In genomic region chr10:17562410-17563350, GRCm38 (mm10) we compare ENCODE assay signal across 8 mouse cellular contexts.
DNase-seq lines count a peak whose midpoint lies in the region; ATAC-seq lines count a peak whose summit lies in the region.

No protein-coding gene starts in this region.

- no peak overlapping the region for H3K9ac ChIP-seq in embryonic facial prominence, embryonic 14.5 days (ENCODE audit: low read depth, low read length)
- H3K9ac ChIP-seq in heart, embryonic 11.5 days (ENCODE audit: low read depth, low read length): no peak overlapping the region

- no peak overlapping the region for H3K4me2 ChIP-seq in embryonic facial prominence, embryonic 14.5 days (ENCODE audit: low read depth, low read length)
- H3K4me2 ChIP-seq in heart, embryonic 11.5 days: no peak overlapping the region

- H3K9me3 ChIP-seq in embryonic facial prominence, embryonic 14.5 days (ENCODE audit: control insufficient read depth, low read length): no peaks in the 10 kb centered on the region
- H3K9me3 ChIP-seq in heart, embryonic 11.5 days (replicated peaks; ENCODE audit: control insufficient read depth, low read length): no peaks in the 10 kb centered on the region

- no peak overlapping the region for H3K4me3 ChIP-seq in embryonic facial prominence, embryonic 14.5 days (ENCODE audit: low read depth, low read length)
- H3K4me3 ChIP-seq in heart, embryonic 11.5 days (ENCODE audit: low read depth, low read length): no peak overlapping the region

- no peaks in the 10 kb centered on the region for H3K36me3 ChIP-seq in embryonic facial prominence, embryonic 14.5 days (ENCODE audit: control insufficient read depth, insufficient read depth, low read length)
- H3K36me3 ChIP-seq in heart, embryonic 11.5 days (ENCODE audit: control insufficient read depth, insufficient read depth, low read length): no peaks in the 10 kb centered on the region

- ATAC-seq in embryonic facial prominence, embryonic 14.5 days (ENCODE audit: low read depth): peak; percentile 73
- no peak for ATAC-seq in heart, embryonic 11.5 days (replicated peaks; ENCODE audit: insufficient number of reproducible peaks, low FRiP score, low TSS enrichment)

- no peaks in the 10 kb centered on the region for H3K27me3 ChIP-seq in embryonic facial prominence, embryonic 14.5 days (replicated peaks; ENCODE audit: control insufficient read depth, insufficient read depth, low read length)
- H3K27me3 ChIP-seq in heart, embryonic 11.5 days (ENCODE audit: control insufficient read depth, insufficient read depth, low read length): no peaks in the 10 kb centered on the region

- no peak overlapping the region for H3K27ac ChIP-seq in embryonic facial prominence, embryonic 14.5 days (replicated peaks; ENCODE audit: low read depth, low read length)
- no peak overlapping the region for H3K27ac ChIP-seq in heart, embryonic 11.5 days (ENCODE audit: low read depth, low read length)

- peaks cover 20% of the 10 kb centered on the region for H3K4me1 ChIP-seq in embryonic facial prominence, embryonic 14.5 days (ENCODE audit: control insufficient read depth, insufficient read depth, low read length)
- H3K4me1 ChIP-seq in heart, embryonic 11.5 days (ENCODE audit: control insufficient read depth, insufficient read depth, low read length): peaks cover 9% of the 10 kb centered on the region

- peak; percentile 11 to 27 for DNase-seq in cerebellum, postnatal 14 days
- DNase-seq in cerebellum, adult 11 months: no peak
- DNase-seq in layer of hippocampus, adult 8-10 months (ENCODE audit: low spot score in 2 of 2): peak; percentile 10 to 13
- DNase-seq in layer of hippocampus, postnatal 25 days (ENCODE audit: extremely low spot score in 1 of 2, low spot score in 1 of 2): no peak
- peak; percentile 78 for DNase-seq in embryonic facial prominence, embryonic 14.5 days (ENCODE audit: low spot score)
- peak; percentile 42 for DNase-seq in lung, postnatal 36 days
- no peak for DNase-seq in cerebellum, adult 11-12 months

- WGBS in embryonic facial prominence, embryonic 14.5 days: 53% methylated on average over 7 of the region's 7 CpGs
- WGBS in heart, embryonic 11.5 days (ENCODE audit: insufficient replicate concordance): 56% methylated on average over 7 of the region's 7 CpGs

Comparison
In these comparisons a context has a peak if more than half of its experiments do, and no peak if none do; other contexts are left out.
1. DNase-seq: peak in cerebellum, postnatal 14 days (2 of 2), layer of hippocampus, adult 8-10 months (2 of 2), embryonic facial prominence, embryonic 14.5 days (single experiment) and lung, postnatal 36 days (single experiment); none in cerebellum, adult 11 months (single experiment), layer of hippocampus, postnatal 25 days (0 of 2) and cerebellum, adult 11-12 months (single experiment).